Mouse (Mus musculus): ENCODE results near the gene Usp47.
"Not testable (repeated sequence)": the region's sequence is repeated elsewhere in the genome, so short reads cannot be mapped to it uniquely, and the experiment has no call there.

GRCm38 (mm10) chr7:112094923-112095322 lies 71.6 kb downstream of the Usp47 start:
- not testable (repeated sequence) for TF ChIP-seq CTCF (IDR thresholded peaks at IDR 0.05; ENCODE audit: low read depth); EP300 (optimal IDR thresholded peaks at IDR 0.05)

Data from stomach, postnatal 0 days (tissue).